Mouse (Mus musculus): ENCODE measurements around the gene Prorsd1.
"Not testable (repeated sequence)": the region's sequence is repeated elsewhere in the genome, so short reads cannot be mapped to it uniquely, and the experiment has no call there.

Gene Prorsd1

GRCm38 (mm10) chr11:29514682-29515412, at the start of gene Prorsd1:
Gene Prorsd1 (minus strand): TSS chr11:29515033.
- DNase-seq = peak; percentile 88

- DNase-seq = no peak
Measured at GRCm38 (mm10) chr11:29563406-29563805, 48.6 kb upstream of the Prorsd1 start.

GRCm38 (mm10) chr11:29560990-29561389, 46.2 kb upstream of the Prorsd1 start:
- DNase-seq = no peak

DNA sequence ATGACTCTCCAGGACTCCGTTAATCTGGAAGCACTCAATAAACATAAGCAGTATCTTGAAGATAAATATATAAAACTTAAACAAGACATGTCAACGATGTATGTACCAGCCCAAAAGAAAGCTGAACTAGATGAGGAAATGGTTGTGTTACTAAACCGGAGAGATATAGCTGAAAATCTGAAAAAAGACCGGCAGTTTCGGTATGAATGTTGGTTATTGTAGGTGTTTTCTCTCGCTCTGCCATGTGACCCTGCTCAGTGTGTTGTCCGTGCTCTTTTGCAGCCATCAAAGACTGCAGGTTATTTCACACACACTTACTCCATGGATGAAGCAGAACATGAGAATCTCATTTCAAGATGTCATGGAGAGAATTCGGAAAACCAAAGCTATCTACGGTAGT, 45.6 kb upstream of the Prorsd1 start:
- no peak for DNase-seq

DNA sequence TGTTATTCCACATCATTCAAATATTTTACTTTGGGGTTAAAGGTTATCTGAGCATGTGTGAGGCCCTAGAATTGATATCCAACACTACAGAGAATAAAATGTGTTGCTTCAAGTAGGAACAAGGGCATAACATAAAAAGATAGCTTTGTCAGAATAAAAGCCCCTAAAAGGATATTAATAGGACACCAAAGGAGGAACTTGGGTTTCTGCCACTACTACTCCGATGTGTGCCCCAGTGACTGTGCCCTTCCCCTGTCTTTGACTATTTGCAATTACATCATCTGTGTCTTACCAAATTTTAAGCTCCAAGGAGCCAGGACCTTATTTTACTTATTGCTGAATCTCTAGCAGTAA, 34.6 kb upstream of the Prorsd1 start:
- no peak for DNase-seq

GRCm38 (mm10) chr11:29548504-29549424, 33.9 kb upstream of the Prorsd1 start:
- peak; percentile 28 for DNase-seq

- peak; percentile 92 for DNase-seq
Measured at GRCm38 (mm10) chr11:29547752-29548503, 33.1 kb upstream of the Prorsd1 start, which contains the start of the genes Clhc1 and Rps27a. Gene Clhc1 (plus strand): TSS chr11:29547950. Gene Rps27a (minus strand): TSS chr11:29548109.

DNA sequence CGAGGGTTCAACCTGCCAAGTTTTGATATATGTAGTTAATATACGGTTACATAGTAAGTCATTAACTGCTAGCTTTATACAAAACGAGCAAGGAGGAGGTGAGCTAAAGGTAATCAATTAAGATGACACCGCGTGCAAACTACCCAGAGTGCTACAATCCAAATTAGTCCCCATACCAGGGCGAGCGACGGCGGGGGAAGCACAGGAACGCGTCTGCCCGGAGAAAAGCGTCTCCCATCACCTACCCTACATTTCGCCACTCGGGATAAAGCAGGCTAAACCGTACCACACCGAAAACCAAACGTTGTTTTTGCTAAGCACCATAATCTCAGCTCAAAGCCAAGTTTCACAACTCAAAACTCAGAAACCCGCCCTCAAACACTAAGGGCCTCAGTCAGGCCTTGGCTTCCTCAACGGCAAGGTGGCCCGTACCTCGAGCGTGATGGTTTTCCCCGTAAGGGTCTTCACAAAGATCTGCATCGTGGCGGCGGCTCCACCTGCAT, 32.5 kb upstream of the Prorsd1 start:
- DNase-seq = no peak

DNA sequence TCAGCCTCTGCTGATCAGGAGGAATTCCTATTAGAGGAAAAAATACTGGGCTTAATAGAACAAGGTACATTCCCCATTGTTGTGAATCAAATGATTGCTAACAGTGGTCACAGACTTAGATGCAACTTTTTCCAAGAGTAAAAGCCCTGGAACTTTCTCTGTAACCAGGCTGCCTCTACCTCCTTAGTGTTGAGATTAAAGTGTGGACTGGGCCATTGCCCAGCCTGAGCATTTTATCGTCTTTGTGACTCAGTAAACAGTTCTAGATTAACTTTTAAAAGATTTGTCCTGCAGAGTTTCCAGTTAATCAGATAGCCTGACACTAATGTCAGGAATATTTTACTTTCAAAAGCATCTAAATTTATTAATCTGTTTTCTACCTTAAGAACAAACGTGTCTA, 31.9 kb upstream of the Prorsd1 start:
- no peak for DNase-seq

DNA sequence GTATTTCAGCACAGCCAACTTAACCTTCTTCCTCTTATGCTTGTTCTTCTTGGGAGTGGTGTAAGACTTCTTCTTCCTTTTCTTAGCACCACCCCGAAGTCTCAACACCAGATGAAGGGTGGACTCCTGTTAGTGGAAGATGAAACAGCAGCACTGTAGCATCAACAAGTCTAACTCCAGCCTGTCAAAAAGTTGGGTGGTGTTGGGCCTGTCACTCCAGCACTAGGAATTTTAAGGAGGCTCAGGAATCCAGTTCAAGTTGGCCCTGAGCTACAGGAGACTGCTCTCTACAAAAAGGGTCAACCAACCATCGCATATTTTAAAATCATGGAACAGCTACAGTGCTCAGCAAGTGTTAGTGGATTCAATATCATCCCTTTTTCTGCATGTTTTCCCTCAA, 31.5 kb upstream of the Prorsd1 start:
- not testable (repeated sequence) for DNase-seq

- not testable (repeated sequence) for DNase-seq
Measured at GRCm38 (mm10) chr11:29545150-29545752, 30.4 kb upstream of the Prorsd1 start.

DNA sequence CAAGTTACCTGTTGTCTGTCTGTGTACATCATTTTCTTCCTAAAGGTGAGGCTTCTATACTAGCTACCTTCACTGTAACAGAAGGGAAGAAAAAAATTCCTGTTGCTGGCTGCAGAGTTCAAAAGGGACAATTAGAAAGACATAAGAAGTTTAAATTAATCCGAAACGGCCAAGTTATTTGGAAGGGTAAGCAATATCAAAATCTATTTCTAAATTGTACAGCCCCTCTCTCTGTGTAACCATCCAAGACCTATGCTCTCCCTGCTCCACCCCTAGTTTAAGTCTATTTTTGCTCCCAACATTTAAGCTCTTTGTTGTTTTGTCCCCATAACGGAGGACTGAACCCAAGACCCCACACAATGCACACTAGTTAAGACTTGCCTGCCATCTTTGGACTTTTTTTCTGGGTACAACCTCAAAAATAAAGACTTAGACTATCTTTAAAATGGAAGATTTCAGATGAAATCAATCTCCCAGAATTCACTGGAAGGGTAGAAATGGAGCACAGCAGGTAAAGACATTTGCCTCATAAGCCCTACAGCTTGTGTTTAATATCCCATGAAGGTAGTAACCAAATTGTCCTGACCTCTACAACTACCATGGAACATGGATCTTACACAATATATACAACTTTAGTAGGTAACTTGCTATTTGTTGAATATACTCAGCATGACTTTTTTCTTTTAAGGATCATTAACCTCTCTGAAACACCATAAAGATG, 29.6 kb upstream of the Prorsd1 start:
- DNase-seq = no peak

DNA sequence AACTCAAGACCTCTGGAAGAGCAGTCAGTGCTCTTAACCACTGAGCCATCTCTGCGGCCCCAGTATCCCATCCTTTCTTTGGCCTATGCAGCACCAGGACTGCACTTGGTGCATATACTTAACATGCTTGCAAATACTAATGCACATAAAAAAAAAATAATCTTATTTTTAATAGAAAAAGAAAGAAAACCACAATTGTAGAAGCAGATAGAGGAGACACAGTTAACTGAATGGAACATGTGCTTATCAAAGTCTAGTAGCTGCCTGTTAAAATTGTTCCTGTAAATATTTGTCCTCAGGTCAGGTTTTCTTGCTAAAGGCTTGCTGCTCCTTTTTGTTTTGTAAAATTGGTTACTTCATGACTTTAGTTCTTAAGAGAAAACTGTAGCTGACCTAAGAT, 23.4 kb upstream of the Prorsd1 start:
- DNase-seq = no peak

DNA sequence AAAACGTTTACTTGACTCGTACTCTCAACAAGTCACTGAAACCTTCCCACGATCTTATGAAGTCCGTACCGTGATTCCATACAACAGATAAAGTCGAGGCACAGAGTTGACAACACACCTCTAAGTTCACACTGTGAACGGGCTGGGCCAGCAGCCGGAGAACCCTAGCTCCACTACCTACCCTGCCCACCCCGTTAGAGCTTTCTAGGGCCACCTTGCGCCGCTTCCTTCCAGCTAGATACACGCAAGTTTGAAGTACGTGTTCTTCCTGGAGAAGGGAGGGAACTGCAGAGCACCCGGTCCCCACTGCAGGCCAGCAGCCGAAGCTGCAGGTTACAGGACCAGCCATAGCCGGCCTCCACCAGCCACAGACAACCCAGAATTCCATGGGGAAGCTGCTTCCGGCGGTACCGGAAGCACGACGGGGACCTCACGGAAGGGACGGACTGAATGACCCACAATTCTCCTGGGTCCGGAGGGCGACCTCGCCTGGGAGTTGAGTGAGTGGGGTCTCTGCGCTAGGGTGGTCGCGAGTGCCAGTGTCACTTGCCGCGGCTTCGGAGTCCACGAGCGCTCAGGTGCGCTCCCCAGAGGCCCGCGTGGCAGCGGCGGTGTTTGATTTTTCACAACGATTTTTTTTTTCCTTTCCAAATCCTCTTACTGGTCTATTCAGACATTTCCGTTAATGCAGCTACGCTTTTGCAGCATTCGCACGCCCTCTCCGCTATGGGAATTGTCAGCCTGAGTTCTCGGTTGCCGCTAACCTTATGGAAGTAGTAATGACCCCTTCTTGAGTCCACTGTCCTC, 11.4 kb upstream of the Prorsd1 start, which contains the start of gene Mtif2:
Gene Mtif2 (plus strand): TSS at position 421 of the 807 bp plus-strand sequence.
- DNase-seq = peak; percentile 81

DNA sequence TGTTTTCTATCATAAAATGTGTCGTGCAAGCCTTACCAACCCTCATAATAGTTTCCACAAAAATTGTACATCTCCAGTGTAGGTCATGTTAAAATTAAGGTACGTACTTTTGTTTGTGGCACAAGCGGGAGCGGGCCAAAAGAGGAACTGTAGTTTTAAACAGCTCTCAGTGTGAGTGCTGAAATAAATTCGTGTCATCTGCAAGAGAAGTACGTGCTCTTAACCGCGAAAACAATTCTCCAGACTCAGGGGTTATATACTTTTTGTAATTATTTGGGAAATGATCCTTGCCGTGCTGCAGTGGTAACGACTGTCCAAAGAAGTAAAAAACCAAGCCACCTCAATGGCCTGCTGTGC, 530 bp downstream of the Prorsd1 start:
- no peak for DNase-seq

GRCm38 (mm10) chr11:29512818-29513535, 1.9 kb downstream of the Prorsd1 start:
- DNase-seq = no peak

- no peak for DNase-seq
Measured at GRCm38 (mm10) chr11:29509421-29509820, 5.4 kb downstream of the Prorsd1 start.

- DNase-seq = no peak
Measured at GRCm38 (mm10) chr11:29504899-29505625, 9.8 kb downstream of the Prorsd1 start.

Measured in cerebellum, adult 9-11 months (tissue).